Mouse (Mus musculus): Measurements from ENCODE around the gene Prim1.
"Not testable (repeated sequence)": the region's sequence is repeated elsewhere in the genome, so short reads cannot be mapped to it uniquely, and the experiment has no call there.

Gene Prim1

DNA sequence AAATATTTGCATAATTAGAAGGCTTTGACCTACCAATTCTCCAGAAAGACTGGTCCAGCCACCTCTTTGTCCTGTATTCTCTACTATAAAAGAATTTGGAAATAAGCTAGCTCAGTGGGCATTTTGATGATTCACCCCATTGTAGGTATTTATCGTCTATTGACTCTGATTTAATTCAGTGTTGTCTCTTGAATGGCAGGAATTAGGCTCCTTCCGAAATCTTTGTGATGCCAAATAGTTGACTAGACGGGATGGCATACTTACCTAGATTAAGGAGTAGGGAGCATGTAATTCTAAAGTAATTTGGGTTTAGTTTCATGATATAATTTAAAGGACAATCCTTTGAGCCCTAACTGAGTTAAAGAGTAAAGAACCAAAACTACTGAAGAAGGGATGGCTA, 23.0 kb downstream of the Prim1 start:
- no peak for DNase-seq (ENCODE audit: low spot score in 2 of 2)

DNA sequence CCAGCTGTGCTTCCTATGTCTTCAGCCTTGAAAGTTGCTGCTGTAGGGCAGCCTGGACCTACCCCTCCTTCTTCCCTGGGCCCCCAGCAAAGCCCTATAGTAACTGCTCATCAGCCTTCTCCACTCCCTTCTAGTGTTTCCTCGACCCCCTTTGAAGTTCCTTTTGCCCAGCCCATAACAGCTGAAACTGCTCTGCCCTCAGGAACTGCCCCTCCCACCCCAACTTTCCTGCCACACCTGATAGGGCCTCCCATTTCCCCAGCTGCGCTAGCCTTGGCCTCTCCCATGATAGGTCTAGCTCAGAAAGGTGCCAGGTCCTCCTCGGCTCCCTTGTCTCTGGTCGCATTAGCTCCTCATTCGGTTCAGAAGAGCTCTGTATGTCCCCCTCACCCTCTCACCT, 24.2 kb downstream of the Prim1 start:
- no peak for DNase-seq (ENCODE audit: low spot score in 2 of 2)

- DNase-seq (ENCODE audit: low spot score in 2 of 2), result no peak
Observed at GRCm38 (mm10) chr10:128039858-128040257, 24.9 kb downstream of the Prim1 start.

GRCm38 (mm10) chr10:128040293-128040692, 25.3 kb downstream of the Prim1 start:
- DNase-seq (ENCODE audit: low spot score in 2 of 2), result no peak

DNA sequence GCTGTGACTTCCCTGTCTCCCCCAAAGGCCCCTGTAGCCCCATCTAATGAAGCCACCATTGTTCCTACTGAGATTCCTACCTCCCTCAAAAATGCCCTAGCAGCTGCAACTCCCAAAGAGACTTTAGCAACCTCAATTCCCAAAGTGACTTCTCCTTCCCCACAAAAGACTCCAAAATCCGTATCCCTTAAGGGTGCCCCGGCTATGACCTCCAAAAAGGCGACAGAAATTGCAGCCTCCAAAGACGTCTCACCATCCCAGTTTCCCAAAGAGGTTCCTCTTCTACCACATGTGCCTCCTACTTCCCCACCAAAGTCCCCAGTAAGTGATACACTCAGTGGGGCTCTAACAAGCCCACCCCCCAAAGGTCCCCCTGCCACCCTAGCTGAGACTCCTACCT, 26.7 kb downstream of the Prim1 start:
- no peak for DNase-seq (ENCODE audit: low spot score in 2 of 2)

DNA sequence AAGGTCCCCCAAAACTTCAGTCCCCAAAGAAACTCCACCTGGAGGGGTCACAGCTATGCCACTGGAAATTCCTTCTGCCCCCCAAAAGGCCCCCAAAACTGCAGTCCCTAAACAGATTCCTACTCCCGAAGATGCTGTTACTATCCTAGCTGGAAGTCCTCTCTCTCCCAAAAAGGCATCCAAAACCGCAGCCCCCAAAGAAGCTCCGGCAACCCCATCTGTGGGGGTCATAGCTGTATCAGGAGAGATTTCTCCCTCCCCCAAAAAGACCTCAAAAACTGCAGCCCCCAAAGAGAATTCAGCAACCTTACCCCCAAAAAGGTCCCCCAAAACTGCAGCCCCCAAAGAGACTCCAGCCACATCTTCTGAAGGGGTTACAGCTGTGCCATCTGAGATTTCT, 27.5 kb downstream of the Prim1 start:
- no peak for DNase-seq (ENCODE audit: low spot score in 2 of 2)

DNA sequence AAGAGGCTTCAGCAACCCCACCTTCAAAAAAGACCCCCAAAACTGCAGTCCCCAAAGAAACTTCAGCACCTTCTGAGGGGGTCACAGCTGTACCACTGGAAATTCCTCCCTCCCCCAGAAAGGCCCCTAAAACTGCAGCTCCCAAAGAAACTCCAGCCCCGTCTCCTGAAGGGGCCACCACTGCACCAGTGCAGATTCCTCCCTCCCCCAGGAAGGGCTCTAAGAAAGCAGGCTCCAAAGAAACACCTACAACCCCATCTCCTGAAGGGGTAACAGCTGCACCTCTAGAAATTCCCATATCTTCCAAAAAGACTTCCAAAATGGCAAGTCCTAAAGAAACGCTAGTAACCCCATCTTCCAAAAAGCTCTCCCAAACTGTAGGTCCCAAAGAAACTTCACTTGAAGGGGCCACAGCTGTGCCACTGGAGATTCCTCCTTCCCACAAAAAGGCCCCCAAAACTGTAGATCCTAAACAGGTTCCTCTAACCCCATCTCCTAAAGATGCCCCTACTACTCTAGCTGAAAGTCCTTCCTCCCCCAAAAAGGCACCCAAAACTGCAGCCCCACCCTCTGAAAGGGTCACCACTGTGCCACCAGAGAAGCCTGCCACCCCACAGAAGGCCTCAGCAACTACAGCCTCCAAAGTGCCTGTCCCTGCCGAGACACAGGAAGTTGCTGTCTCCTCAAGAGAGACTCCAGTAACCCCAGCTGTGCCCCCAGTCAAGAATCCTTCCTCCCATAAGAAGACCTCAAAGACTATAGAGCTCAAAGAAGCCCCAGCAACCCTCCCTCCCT, 28.3 kb downstream of the Prim1 start:
- no peak for DNase-seq (ENCODE audit: low spot score in 2 of 2)

- no peak for DNase-seq (ENCODE audit: low spot score in 2 of 2)
Observed at GRCm38 (mm10) chr10:128048157-128048556, 33.2 kb downstream of the Prim1 start.

GRCm38 (mm10) chr10:128049741-128050140, 34.8 kb downstream of the Prim1 start:
- no peak for DNase-seq (ENCODE audit: low spot score in 2 of 2)

- DNase-seq (ENCODE audit: low spot score in 2 of 2), result no peak
Observed at GRCm38 (mm10) chr10:128050355-128050754, 35.4 kb downstream of the Prim1 start.

DNA sequence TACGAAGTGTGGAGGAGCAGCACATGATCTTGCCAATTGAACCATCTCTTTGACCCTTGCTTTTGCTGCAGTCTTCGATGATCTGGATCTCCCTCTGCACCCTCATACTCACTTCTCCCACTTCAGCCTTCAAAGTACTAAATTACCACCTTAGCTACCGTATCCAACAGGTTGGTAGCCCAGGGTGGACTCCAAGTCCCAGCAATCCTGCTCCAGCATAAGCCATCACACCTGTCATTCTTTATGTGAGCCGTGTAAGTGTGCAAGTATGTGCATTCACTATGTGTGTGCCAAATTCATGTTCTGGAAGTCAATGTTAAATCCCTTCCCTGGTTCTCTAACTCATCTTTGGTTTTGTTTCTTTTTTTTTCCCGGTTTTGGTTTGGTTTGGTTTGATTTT, 36.6 kb downstream of the Prim1 start:
- DNase-seq (ENCODE audit: low spot score in 2 of 2), result no peak

DNA sequence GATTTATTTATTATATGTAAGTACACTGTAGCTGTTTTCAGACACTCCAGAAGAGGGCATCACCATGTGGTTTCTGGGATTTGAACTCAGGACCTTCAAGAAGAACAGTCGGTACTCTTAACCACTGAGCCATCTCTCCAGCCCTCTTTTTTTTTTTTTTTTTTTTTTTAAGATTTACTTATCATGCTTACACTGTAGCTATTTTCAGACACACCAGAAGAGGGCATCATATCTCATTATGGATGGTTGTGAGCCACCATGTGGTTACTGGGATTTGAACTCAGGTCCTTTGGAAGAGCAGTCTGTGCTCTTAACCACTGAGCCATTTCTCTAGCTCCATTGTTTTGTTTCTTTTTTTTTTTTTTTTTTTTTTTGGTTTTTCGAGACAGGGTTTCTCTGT, 37.2 kb downstream of the Prim1 start:
- not testable (repeated sequence) for DNase-seq (ENCODE audit: low spot score in 2 of 2)

DNA sequence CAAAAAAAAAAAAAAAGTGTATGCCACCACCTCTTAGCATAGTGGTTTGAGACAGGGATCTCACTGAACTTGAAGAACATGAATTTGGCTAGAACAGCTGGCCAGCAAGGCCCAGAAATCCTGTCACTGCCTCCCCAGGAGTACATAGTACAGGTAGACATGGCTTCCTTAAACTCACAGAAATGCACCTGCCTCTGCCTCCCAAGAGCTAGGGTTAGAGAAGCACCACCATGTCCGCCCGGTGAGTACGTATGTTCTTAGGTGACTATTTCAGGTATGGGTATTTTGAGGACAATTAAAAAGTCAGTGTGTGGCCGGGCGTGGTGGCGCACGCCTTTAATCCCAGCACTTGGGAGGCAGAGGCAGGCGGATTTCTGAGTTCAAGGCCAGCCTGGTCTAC, 38.0 kb downstream of the Prim1 start:
- no peak for DNase-seq (ENCODE audit: low spot score in 2 of 2)

DNA sequence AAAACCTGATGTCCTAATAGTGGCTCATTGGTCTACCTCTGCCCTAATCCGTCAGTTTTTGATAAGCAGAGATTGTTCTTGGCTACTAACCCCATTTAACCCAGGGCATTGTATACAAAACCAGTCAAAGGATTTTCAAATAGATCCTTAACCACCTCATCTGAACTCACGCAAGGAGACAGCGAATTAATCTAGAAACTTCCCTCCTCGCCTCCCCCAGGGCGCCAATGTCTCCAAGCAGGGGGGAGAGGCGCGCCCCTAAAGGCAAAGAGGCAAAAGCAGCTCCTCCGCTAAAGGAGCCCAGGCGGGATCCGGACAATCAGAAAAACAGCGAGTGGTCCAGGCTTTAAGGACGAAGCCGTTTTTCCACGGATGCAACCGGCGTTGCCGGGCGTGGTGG, 43.2 kb downstream of the Prim1 start:
- DNase-seq (ENCODE audit: low spot score in 2 of 2), result no peak

DNA sequence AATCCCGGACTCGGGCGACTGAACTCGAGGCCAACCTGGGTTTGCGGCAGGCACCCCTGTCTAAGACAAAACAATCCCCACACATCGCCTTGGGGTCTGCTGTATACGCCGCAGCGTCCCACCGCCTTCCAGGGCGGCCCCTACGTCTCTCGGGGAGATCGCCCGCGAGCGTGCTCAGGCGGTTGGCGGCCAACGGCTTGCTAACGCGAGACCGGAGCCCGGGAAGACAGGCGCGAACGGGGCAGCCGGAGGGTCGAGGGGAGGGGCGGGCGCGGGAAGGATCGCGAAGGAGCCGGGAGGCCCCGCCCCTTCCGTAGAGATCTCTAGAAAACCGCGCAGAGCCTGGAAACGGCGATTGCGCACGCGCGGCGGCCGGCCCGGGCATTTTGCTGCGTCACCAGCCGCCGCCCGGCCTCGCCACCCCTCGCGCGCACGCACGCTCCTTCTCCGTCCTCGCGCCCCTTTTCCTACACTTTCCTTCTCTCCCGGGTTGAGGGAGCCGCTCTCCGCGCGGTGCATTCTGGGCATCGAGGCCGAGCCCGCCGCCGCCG, 43.7 kb downstream of the Prim1 start, which contains the start of gene Ptges3:
TSS of gene Ptges3 (plus strand) at position 354 of the 551 bp plus-strand sequence.
- DNase-seq (ENCODE audit: low spot score in 2 of 2), result peak; percentile 93 to 96

- peak in 1 of 2 experiments; percentile 32 for DNase-seq (ENCODE audit: low spot score in 2 of 2)
Observed at GRCm38 (mm10) chr10:128059207-128059981, 44.4 kb downstream of the Prim1 start.

GRCm38 (mm10) chr10:128061109-128061508, 46.1 kb downstream of the Prim1 start:
- DNase-seq (ENCODE audit: low spot score in 2 of 2), result no peak

- no peak for DNase-seq (ENCODE audit: low spot score in 2 of 2)
Observed at GRCm38 (mm10) chr10:128062221-128062989, 47.4 kb downstream of the Prim1 start.

- DNase-seq (ENCODE audit: low spot score in 2 of 2), result no peak
Observed at GRCm38 (mm10) chr10:128066072-128066471, 51.1 kb downstream of the Prim1 start.

- no peak for DNase-seq (ENCODE audit: low spot score in 2 of 2)
Observed at GRCm38 (mm10) chr10:128069201-128069600, 54.2 kb downstream of the Prim1 start.

DNA sequence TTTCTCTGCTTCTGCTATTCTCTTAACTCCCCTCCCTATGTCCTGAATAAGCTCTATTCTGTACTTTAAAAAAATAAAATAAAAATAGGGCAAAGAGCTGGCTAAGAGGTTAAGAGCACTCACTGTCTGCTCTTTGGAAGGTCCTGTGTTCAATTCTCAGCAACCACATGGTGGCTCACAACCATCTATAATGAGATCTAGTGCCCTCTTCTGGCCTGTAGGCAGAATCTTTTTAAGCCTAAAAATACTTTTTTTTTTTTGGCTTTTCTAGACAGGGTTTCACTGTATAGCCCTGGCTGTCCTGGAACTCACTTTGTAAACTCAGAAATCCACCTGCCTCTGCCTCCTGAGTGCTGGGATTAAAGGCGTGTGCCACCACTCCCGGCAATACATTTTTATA, 55.5 kb downstream of the Prim1 start:
- not testable (repeated sequence) for DNase-seq (ENCODE audit: low spot score in 2 of 2)

DNA sequence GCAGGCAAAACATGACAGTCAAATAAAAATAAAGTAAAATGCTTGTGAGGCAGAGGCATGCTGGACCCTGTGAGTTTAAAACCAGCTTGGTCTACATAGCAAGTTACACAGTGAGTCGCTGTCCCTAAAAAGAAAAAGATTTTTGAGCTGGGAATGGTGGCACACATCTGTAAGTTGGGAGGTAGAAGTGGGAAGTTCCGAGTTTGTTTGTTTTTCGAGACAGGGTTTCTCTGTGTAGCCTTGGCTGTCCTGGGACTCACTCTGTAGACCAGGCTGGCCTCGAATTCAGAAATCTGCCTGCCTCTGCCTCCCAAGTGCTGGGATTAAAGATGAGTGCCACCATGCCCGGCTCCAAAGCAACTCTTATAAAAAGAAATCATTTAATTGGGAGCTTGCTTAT, 63.3 kb downstream of the Prim1 start:
- not testable (repeated sequence) for DNase-seq (ENCODE audit: low spot score in 2 of 2)

Measured in frontal cortex, postnatal 25 days (tissue).